Comparison of ENCODE assay signal across 8 mouse cellular contexts in the genomic region with DNA sequence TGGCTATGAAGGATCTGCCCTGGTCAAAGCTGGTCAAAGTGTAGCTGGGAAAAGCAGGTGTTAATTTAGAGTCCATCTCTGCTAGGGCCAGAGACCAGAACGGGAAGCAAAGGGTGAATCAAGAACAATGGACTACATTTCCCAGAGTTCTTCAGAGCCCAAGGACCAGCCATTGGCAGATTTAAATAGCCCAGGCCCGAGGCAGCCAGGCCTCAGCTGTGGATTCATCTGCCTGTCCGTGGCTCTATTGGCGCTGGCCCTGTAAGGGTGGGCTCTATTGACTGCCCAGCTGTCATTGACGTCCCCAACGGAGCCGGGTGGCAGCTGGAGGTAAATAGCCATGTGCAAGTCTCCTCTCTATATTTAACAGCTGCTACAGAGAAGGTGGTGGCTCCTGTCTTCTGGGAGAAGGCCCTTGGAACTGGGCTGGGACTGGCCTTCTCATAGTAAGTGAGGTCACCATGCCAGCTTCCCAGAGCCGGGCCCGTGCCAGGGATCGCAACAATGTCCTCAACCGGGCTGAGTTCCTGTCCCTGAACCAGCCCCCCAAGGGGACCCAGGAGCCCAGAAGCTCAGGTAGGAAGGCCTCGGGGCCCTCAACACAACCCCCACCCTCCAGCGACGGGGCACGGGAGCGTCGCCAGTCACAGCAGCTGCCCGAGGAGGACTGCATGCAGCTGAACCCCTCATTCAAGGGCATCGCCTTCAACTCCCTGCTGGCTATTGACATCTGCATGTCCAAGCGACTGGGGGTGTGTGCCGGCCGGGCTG. TPM values are rescaled to one million over a fixed set of nuclear protein-coding genes. Genes with fewer than 3 reads are reported as not detected.
DNase-seq lines count a peak whose midpoint lies in the region; ATAC-seq and TF ChIP-seq lines count a peak whose summit lies in the region.

A gene (plus strand): TSS at position 178 of the 771 bp plus-strand sequence.

- TF ChIP-seq CTCF in hindbrain, postnatal 0 days (IDR thresholded peaks at IDR 0.05; ENCODE audit: low read depth): no peak
- TF ChIP-seq CTCF in left cerebral cortex, adult 2 months (IDR thresholded peaks at IDR 0.05): no peak

- peak; percentile 67 for DNase-seq in adrenal gland, adult 8-10 months
- DNase-seq in embryo, embryonic 10 days (ENCODE audit: low spot score): peak; percentile 83
- DNase-seq in gastrocnemius, postnatal 14 days: peak; percentile 86
- peak; percentile 93 for DNase-seq in hindbrain, postnatal 0 days (ENCODE audit: low spot score)
- DNase-seq in left cerebral cortex, adult 2 months (ENCODE audit: extremely low spot score in 1 of 2, low spot score in 2 of 2): peak; percentile 78 to 79
- peak; percentile 38 for DNase-seq in lung, postnatal 25 days (ENCODE audit: low spot score)
- peak; percentile 56 for DNase-seq in retina, postnatal 7 days (ENCODE audit: low read depth, low spot score)

- intact Hi-C loops in gastrocnemius, postnatal 14 days (cut with DNase I; ENCODE audit: low total_unique reads): no loop called here
- intact Hi-C loops in left cerebral cortex, adult 2 months (cut with DNase I): no loop called here

- peak within 1 kb of the TSS; percentile 79 for H3K4me2 ChIP-seq in hindbrain, postnatal 0 days (ENCODE audit: low read depth, low read length)

- peak within 1 kb of the TSS; percentile 86 for H3K9ac ChIP-seq in hindbrain, postnatal 0 days (replicated peaks; ENCODE audit: low read length)

- peak within 1 kb of the TSS; percentile 85 for H3K27ac ChIP-seq in hindbrain, postnatal 0 days
- peak within 1 kb of the TSS; percentile 95 for H3K27ac ChIP-seq in left cerebral cortex, adult 2 months

- no peaks in the 10 kb centered on the region for H3K9me3 ChIP-seq in hindbrain, postnatal 0 days (ENCODE audit: low read length)

- no peaks in the 10 kb centered on the region for H3K27me3 ChIP-seq in hindbrain, postnatal 0 days (ENCODE audit: insufficient read depth, low read length)

- no peaks in the 10 kb centered on the region for H3K36me3 ChIP-seq in hindbrain, postnatal 0 days (ENCODE audit: insufficient read depth, low read length)

- ATAC-seq in hindbrain, postnatal 0 days: peak; percentile 94
- ATAC-seq in CD4-positive, CD25-positive, alpha-beta regulatory T cell, adult 4 months: no peak

- whole genome bisulfite sequencing in hindbrain, postnatal 0 days: 20% methylated on average over 22 of the region's 22 CpGs

- H3K4me3 ChIP-seq in hindbrain, postnatal 0 days (ENCODE audit: low read length): peak within 1 kb of the TSS; percentile 58
- peak within 1 kb of the TSS; percentile 80 for H3K4me3 ChIP-seq in left cerebral cortex, adult 2 months

- peaks cover 18% of the 10 kb centered on the region for H3K4me1 ChIP-seq in hindbrain, postnatal 0 days (ENCODE audit: insufficient read depth, low read length)

RNA-seq across cellular contexts. Expression of the gene that starts here (rescaled TPM):
- 1 to 10 TPM; 5.5 to 9.0 (median 6.5) TPM for total RNA-seq in adrenal gland, adult 8-10 months (2022)
- 100 to 1,000 TPM in 1 of 2 experiments, 10 to 100 TPM in 1; 87.5 to 102 TPM for total RNA-seq in gastrocnemius, postnatal 14 days (2021)
- 39.2 and 50.5 TPM in 2 replicates for total RNA-seq in hindbrain, postnatal 0 days (2014; rRNA removed)
- 28.2 and 28.3 TPM in 2 replicates for polyA plus RNA-seq in hindbrain, postnatal 0 days (2015; fragmentation: Nextera tagmentation; extraction: Ambion mirVana)
- total RNA-seq in left cerebral cortex, adult 2 months (2021): 10 to 100 TPM; 26.8 to 29.3 TPM
- not detected for polyA plus RNA-seq in CD4-positive, CD25-positive, alpha-beta regulatory T cell, adult 4 months (2017; shearing (Covaris generic))

Comparison
In these comparisons a context has a peak if more than half of its experiments do, and no peak if none do; other contexts are left out.
1. RNA of the gene that starts here (polyA plus RNA-seq): 28.2 to 28.3 TPM in hindbrain, postnatal 0 days; not detected in CD4-positive, CD25-positive, alpha-beta regulatory T cell, adult 4 months; every median in the first group is over 10 times any median in the second.
2. DNase-seq: peak in every context shown above with its lines; median percentile 93 in hindbrain, postnatal 0 days; 86 in gastrocnemius, postnatal 14 days; 83 in embryo, embryonic 10 days; 78 in left cerebral cortex, adult 2 months; 67 in adrenal gland, adult 8-10 months; 56 in retina, postnatal 7 days; 38 in lung, postnatal 25 days.